8 mouse cellular contexts compared by ENCODE assay signal in the genomic region with DNA sequence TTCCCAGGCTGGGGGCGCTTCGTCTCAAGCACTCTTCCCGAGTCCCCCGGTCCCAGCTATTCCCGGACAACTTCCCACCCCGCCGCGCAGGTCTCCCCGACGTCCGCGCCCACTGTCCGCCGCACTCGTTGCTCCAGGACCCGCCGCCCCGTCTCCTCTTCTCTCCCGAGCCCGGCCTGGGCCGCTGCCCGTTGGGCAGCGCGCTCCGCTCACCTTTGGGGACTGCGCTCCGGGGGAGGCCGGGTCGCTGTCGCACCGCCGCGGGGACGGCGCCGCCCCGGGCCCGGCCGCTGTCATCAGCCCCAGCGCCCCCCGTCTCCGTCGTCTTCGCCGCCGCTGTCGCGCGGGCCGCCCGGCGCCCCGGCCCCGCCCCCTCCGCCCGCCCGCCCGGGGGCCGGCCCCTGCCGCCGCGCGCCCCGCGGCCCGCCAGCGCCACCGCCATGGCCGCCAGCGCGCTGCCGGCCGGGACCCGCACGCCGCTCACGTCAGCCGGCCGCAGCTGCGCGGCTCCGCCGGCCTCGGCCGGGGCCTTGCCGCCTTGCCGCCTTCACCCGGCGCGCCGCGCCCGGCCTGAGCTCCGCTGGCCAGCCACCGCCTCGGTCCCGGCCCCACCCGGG. TPM values are rescaled to one million over a fixed set of nuclear protein-coding genes. Genes with fewer than 3 reads are reported as not detected.
A peak's percentile ranks its signal among the peaks of the same experiment; 100 is the strongest.
DNase-seq lines count a peak whose midpoint lies in the region; ATAC-seq and TF ChIP-seq lines count a peak whose summit lies in the region.
"Not testable (repeated sequence)": the region's sequence is repeated elsewhere in the genome, so short reads cannot be mapped to it uniquely, and the experiment has no call there.

No protein-coding gene starts in this region.

- not testable (repeated sequence) for TF ChIP-seq CTCF in Patski (IDR thresholded peaks at IDR 0.05); liver, embryonic 14.5 days (IDR thresholded peaks at IDR 0.05; ENCODE audit: low read depth)

- POLR2A ChIA-PET in Patski (lab: Charles Lee) = not testable (repeated sequence)

- no CpG with 5 or more reads among the region's 98 CpGs for WGBS in forebrain, embryonic 11.5 days
- WGBS in heart, embryonic 12.5 days = no CpG with 5 or more reads among the region's 98 CpGs
- WGBS in hindbrain, embryonic 15.5 days = no CpG with 5 or more reads among the region's 98 CpGs
- no CpG with 5 or more reads among the region's 98 CpGs for WGBS in kidney, embryonic 16.5 days
- no CpG with 5 or more reads among the region's 98 CpGs for WGBS in liver, embryonic 14.5 days (ENCODE audit: insufficient replicate concordance)
- WGBS in midbrain, embryonic 11.5 days = no CpG with 5 or more reads among the region's 98 CpGs
- WGBS in neural tube, embryonic 15.5 days = no CpG with 5 or more reads among the region's 98 CpGs

- not testable (repeated sequence) for H3K27me3 ChIP-seq in Patski; forebrain, embryonic 11.5 days (ENCODE audit: control insufficient read depth, insufficient read depth, low read length); heart, embryonic 12.5 days (replicated peaks); hindbrain, embryonic 15.5 days; kidney, embryonic 16.5 days (ENCODE audit: insufficient read depth, low read length); liver, embryonic 14.5 days (ENCODE audit: control insufficient read depth, insufficient read depth, low read length); midbrain, embryonic 11.5 days (ENCODE audit: control insufficient read depth, insufficient read depth, low read length); neural tube, embryonic 15.5 days (replicated peaks)

- not testable (repeated sequence) for H3K9me3 ChIP-seq in forebrain, embryonic 11.5 days (ENCODE audit: control insufficient read depth, low read length); heart, embryonic 12.5 days (replicated peaks); hindbrain, embryonic 15.5 days; kidney, embryonic 16.5 days (ENCODE audit: low read length); liver, embryonic 14.5 days (ENCODE audit: control insufficient read depth, low read length); midbrain, embryonic 11.5 days (ENCODE audit: control insufficient read depth, low read length); neural tube, embryonic 15.5 days (replicated peaks)

- CTCF ChIA-PET in Patski (lab: Charles Lee) = not testable (repeated sequence)

- in situ Hi-C loops in Patski (cut with MboI; ENCODE audit: low pct_unique_long_range_greater_than_20kb) = not testable (repeated sequence)

- H3K9ac ChIP-seq in forebrain, embryonic 11.5 days (ENCODE audit: low read length); heart, embryonic 12.5 days; hindbrain, embryonic 15.5 days; kidney, embryonic 16.5 days (replicated peaks; ENCODE audit: low read length); liver, embryonic 14.5 days (replicated peaks); midbrain, embryonic 11.5 days (ENCODE audit: low read length); neural tube, embryonic 15.5 days (replicated peaks): not testable (repeated sequence)

- H3K36me3 ChIP-seq in forebrain, embryonic 11.5 days (ENCODE audit: control insufficient read depth, insufficient read depth, low read length); heart, embryonic 12.5 days; hindbrain, embryonic 15.5 days; kidney, embryonic 16.5 days (ENCODE audit: insufficient read depth, low read length); liver, embryonic 14.5 days (replicated peaks; ENCODE audit: control insufficient read depth, insufficient read depth, low read depth); midbrain, embryonic 11.5 days (ENCODE audit: control insufficient read depth, insufficient read depth, low read length); neural tube, embryonic 15.5 days: not testable (repeated sequence)

- H3K27ac ChIP-seq in forebrain, embryonic 11.5 days (ENCODE audit: low read depth, low read length); heart, embryonic 12.5 days (ENCODE audit: poor library complexity, severe bottlenecking); hindbrain, embryonic 15.5 days (replicated peaks); kidney, embryonic 16.5 days (ENCODE audit: low read length); liver, embryonic 14.5 days; midbrain, embryonic 11.5 days (ENCODE audit: low read depth, low read length); neural tube, embryonic 15.5 days (replicated peaks): not testable (repeated sequence)

- not testable (repeated sequence) for H3K4me3 ChIP-seq in forebrain, embryonic 11.5 days (ENCODE audit: low read depth, low read length); heart, embryonic 12.5 days; hindbrain, embryonic 15.5 days; kidney, embryonic 16.5 days (ENCODE audit: low read length); liver, embryonic 14.5 days (ENCODE audit: insufficient read depth in 1 of 2, low read depth in 2 of 2, low read length in 2 of 2); midbrain, embryonic 11.5 days (ENCODE audit: low read depth, low read length); neural tube, embryonic 15.5 days (replicated peaks)

- H3K4me2 ChIP-seq in forebrain, embryonic 11.5 days (ENCODE audit: low read depth, low read length, severe bottlenecking); heart, embryonic 12.5 days; hindbrain, embryonic 15.5 days; kidney, embryonic 16.5 days (replicated peaks; ENCODE audit: low read depth, low read length); liver, embryonic 14.5 days (ENCODE audit: low read depth); midbrain, embryonic 11.5 days; neural tube, embryonic 15.5 days: not testable (repeated sequence)

- peak; percentile 76 for ATAC-seq in Patski
- ATAC-seq in forebrain, embryonic 11.5 days (replicated peaks; ENCODE audit: low FRiP score) = peak; percentile 69; the same call in 1 of the 2 replicates
- peak; percentile 89 for ATAC-seq in heart, embryonic 12.5 days (ENCODE audit: insufficient number of reproducible peaks, low FRiP score)
- peak; percentile 83 for ATAC-seq in hindbrain, embryonic 15.5 days (ENCODE audit: low FRiP score, low read depth)
- ATAC-seq in kidney, embryonic 16.5 days (ENCODE audit: low FRiP score, low TSS enrichment) = peak; percentile 80
- peak; percentile 75 for ATAC-seq in liver, embryonic 14.5 days (ENCODE audit: insufficient read depth)
- ATAC-seq in midbrain, embryonic 11.5 days (ENCODE audit: low FRiP score) = peak; percentile 86
- ATAC-seq in neural tube, embryonic 15.5 days (ENCODE audit: low FRiP score) = peak; percentile 85

- not testable (repeated sequence) for TF ChIP-seq EP300 in liver, embryonic 14.5 days (IDR thresholded peaks at IDR 0.05; ENCODE audit: low read depth)

- H3K4me1 ChIP-seq in forebrain, embryonic 11.5 days (replicated peaks; ENCODE audit: control insufficient read depth, insufficient read depth, low read length); heart, embryonic 12.5 days (replicated peaks); hindbrain, embryonic 15.5 days (replicated peaks); kidney, embryonic 16.5 days (ENCODE audit: insufficient read depth, low read length); liver, embryonic 14.5 days (replicated peaks; ENCODE audit: control insufficient read depth in 2 of 2, insufficient read depth in 2 of 2, low read length in 1 of 2); midbrain, embryonic 11.5 days (ENCODE audit: control insufficient read depth, insufficient read depth, low read length); neural tube, embryonic 15.5 days: not testable (repeated sequence)

- DNase-seq in Patski (ENCODE audit: low read depth, low spot score); forebrain, embryonic 11.5 days (ENCODE audit: low spot score); liver, embryonic 14.5 days (ENCODE audit: low read depth in 3 of 3, low spot score in 3 of 3); midbrain, embryonic 11.5 days (ENCODE audit: low spot score, missing footprints): not testable (repeated sequence)

RNA-seq across cellular contexts. Expression of a gene that starts 14.0 kb away (rescaled TPM):
- polyA plus RNA-seq in Patski (2021) = not detected
- polyA plus RNA-seq in forebrain, embryonic 11.5 days (2014; fragmentation: Nextera tagmentation; extraction: Ambion mirVana) = 1.9 and 2.2 TPM in 2 replicates
- 0.42 TPM in 1 of 2 replicates, not detected in the other for polyA plus RNA-seq in heart, embryonic 12.5 days (2016; fragmentation: Nextera tagmentation; extraction: Ambion mirVana)
- polyA plus RNA-seq in hindbrain, embryonic 15.5 days (2015; fragmentation: Nextera tagmentation; extraction: Ambion mirVana) = 0.29 and 0.59 TPM in 2 replicates
- polyA plus RNA-seq in kidney, embryonic 16.5 days (2015; fragmentation: Nextera tagmentation; extraction: Ambion mirVana) = 0.73 TPM in 1 of 2 replicates, not detected in the other
- 0.61 TPM in 1 of 2 replicates, not detected in the other for polyA plus RNA-seq in liver, embryonic 14.5 days (2012; rRNA removed)
- polyA plus RNA-seq in liver, embryonic 14.5 days (2014; fragmentation: Nextera tagmentation; extraction: Ambion mirVana) = 0.57 and 0.98 TPM in 2 replicates
- polyA plus RNA-seq in midbrain, embryonic 11.5 days (2014; fragmentation: Nextera tagmentation; extraction: Ambion mirVana) = 1.3 and 1.4 TPM in 2 replicates
- polyA plus RNA-seq in neural tube, embryonic 15.5 days (2015; fragmentation: Nextera tagmentation; extraction: Ambion mirVana) = not detected in 2 replicates

RNA-seq across cellular contexts. Expression of a gene that starts 14.4 kb away (rescaled TPM):
- 14.5 TPM for polyA plus RNA-seq in Patski (2021)
- polyA plus RNA-seq in forebrain, embryonic 11.5 days (2014; fragmentation: Nextera tagmentation; extraction: Ambion mirVana) = 11.5 and 13.1 TPM in 2 replicates
- 6.7 and 7.8 TPM in 2 replicates for polyA plus RNA-seq in heart, embryonic 12.5 days (2016; fragmentation: Nextera tagmentation; extraction: Ambion mirVana)
- polyA plus RNA-seq in hindbrain, embryonic 15.5 days (2015; fragmentation: Nextera tagmentation; extraction: Ambion mirVana) = 8.3 and 8.7 TPM in 2 replicates
- 8.8 and 11.2 TPM in 2 replicates for polyA plus RNA-seq in kidney, embryonic 16.5 days (2015; fragmentation: Nextera tagmentation; extraction: Ambion mirVana)
- 3.8 and 5.3 TPM in 2 replicates for polyA plus RNA-seq in liver, embryonic 14.5 days (2012; rRNA removed)
- polyA plus RNA-seq in liver, embryonic 14.5 days (2014; fragmentation: Nextera tagmentation; extraction: Ambion mirVana) = 3.4 and 4.0 TPM in 2 replicates
- polyA plus RNA-seq in midbrain, embryonic 11.5 days (2014; fragmentation: Nextera tagmentation; extraction: Ambion mirVana) = 10.1 and 12.5 TPM in 2 replicates
- 6.5 and 8.7 TPM in 2 replicates for polyA plus RNA-seq in neural tube, embryonic 15.5 days (2015; fragmentation: Nextera tagmentation; extraction: Ambion mirVana)

RNA-seq across cellular contexts. Expression of a gene that starts 17.3 kb away (rescaled TPM):
- polyA plus RNA-seq in Patski (2021) = 4.1 TPM
- 6.7 and 9.2 TPM in 2 replicates for polyA plus RNA-seq in forebrain, embryonic 11.5 days (2014; fragmentation: Nextera tagmentation; extraction: Ambion mirVana)
- 5.2 and 5.4 TPM in 2 replicates for polyA plus RNA-seq in heart, embryonic 12.5 days (2016; fragmentation: Nextera tagmentation; extraction: Ambion mirVana)
- 7.2 and 8.3 TPM in 2 replicates for polyA plus RNA-seq in hindbrain, embryonic 15.5 days (2015; fragmentation: Nextera tagmentation; extraction: Ambion mirVana)
- polyA plus RNA-seq in kidney, embryonic 16.5 days (2015; fragmentation: Nextera tagmentation; extraction: Ambion mirVana) = 8.7 and 9.1 TPM in 2 replicates
- polyA plus RNA-seq in liver, embryonic 14.5 days (2012; rRNA removed) = 1.0 and 2.7 TPM in 2 replicates
- polyA plus RNA-seq in liver, embryonic 14.5 days (2014; fragmentation: Nextera tagmentation; extraction: Ambion mirVana) = 2.6 and 3.1 TPM in 2 replicates
- polyA plus RNA-seq in midbrain, embryonic 11.5 days (2014; fragmentation: Nextera tagmentation; extraction: Ambion mirVana) = 8.0 and 10.3 TPM in 2 replicates
- 6.2 and 6.4 TPM in 2 replicates for polyA plus RNA-seq in neural tube, embryonic 15.5 days (2015; fragmentation: Nextera tagmentation; extraction: Ambion mirVana)

RNA-seq across cellular contexts. Expression of a gene that starts 31.6 kb away (rescaled TPM):
- 71.5 TPM for polyA plus RNA-seq in Patski (2021)
- 33.2 and 36.2 TPM in 2 replicates for polyA plus RNA-seq in forebrain, embryonic 11.5 days (2014; fragmentation: Nextera tagmentation; extraction: Ambion mirVana)
- polyA plus RNA-seq in heart, embryonic 12.5 days (2016; fragmentation: Nextera tagmentation; extraction: Ambion mirVana) = 28.5 and 28.6 TPM in 2 replicates
- 14.2 and 16.5 TPM in 2 replicates for polyA plus RNA-seq in hindbrain, embryonic 15.5 days (2015; fragmentation: Nextera tagmentation; extraction: Ambion mirVana)
- polyA plus RNA-seq in kidney, embryonic 16.5 days (2015; fragmentation: Nextera tagmentation; extraction: Ambion mirVana) = 28.0 and 28.7 TPM in 2 replicates
- polyA plus RNA-seq in liver, embryonic 14.5 days (2012; rRNA removed) = 52.2 and 82.6 TPM in 2 replicates
- 111 and 116 TPM in 2 replicates for polyA plus RNA-seq in liver, embryonic 14.5 days (2014; fragmentation: Nextera tagmentation; extraction: Ambion mirVana)
- polyA plus RNA-seq in midbrain, embryonic 11.5 days (2014; fragmentation: Nextera tagmentation; extraction: Ambion mirVana) = 30.0 and 31.3 TPM in 2 replicates
- polyA plus RNA-seq in neural tube, embryonic 15.5 days (2015; fragmentation: Nextera tagmentation; extraction: Ambion mirVana) = 13.9 and 19.6 TPM in 2 replicates

RNA-seq across cellular contexts. Expression of a gene that starts 48.4 kb away (rescaled TPM):
- polyA plus RNA-seq in Patski (2021) = 50.2 TPM
- polyA plus RNA-seq in forebrain, embryonic 11.5 days (2014; fragmentation: Nextera tagmentation; extraction: Ambion mirVana) = 98.2 and 107 TPM in 2 replicates
- polyA plus RNA-seq in heart, embryonic 12.5 days (2016; fragmentation: Nextera tagmentation; extraction: Ambion mirVana) = 61.2 and 62.7 TPM in 2 replicates
- 69.1 and 73.3 TPM in 2 replicates for polyA plus RNA-seq in hindbrain, embryonic 15.5 days (2015; fragmentation: Nextera tagmentation; extraction: Ambion mirVana)
- 79.6 and 93.2 TPM in 2 replicates for polyA plus RNA-seq in kidney, embryonic 16.5 days (2015; fragmentation: Nextera tagmentation; extraction: Ambion mirVana)
- polyA plus RNA-seq in liver, embryonic 14.5 days (2012; rRNA removed) = 14.6 and 21.3 TPM in 2 replicates
- polyA plus RNA-seq in liver, embryonic 14.5 days (2014; fragmentation: Nextera tagmentation; extraction: Ambion mirVana) = 16.3 and 16.9 TPM in 2 replicates
- polyA plus RNA-seq in midbrain, embryonic 11.5 days (2014; fragmentation: Nextera tagmentation; extraction: Ambion mirVana) = 69.3 and 83.2 TPM in 2 replicates
- 82.5 and 88.8 TPM in 2 replicates for polyA plus RNA-seq in neural tube, embryonic 15.5 days (2015; fragmentation: Nextera tagmentation; extraction: Ambion mirVana)
